Mouse (Mus musculus) megakaryocyte, adult 5-6 weeks (primary cell): ENCODE measurements around the gene Cacna2d1. TPM values are rescaled to one million over a fixed set of nuclear protein-coding genes. Genes with fewer than 3 reads are reported as not detected.

Experiments
- ATAC-seq: 2 replicates; pipeline ENCODE4 v1.8.0; 2016; ENCODE audit warnings: mild to moderate bottlenecking, inconsistent platforms; ENCODE audit not compliant: poor library complexity, severe bottlenecking
- total RNA-seq, 2 experiments: library from RNA; stranded (forward) in 1 of 2; stranded (reverse) in 1 of 2; fragments of 153-499, 151-499 nt in 1 of 2; fragments of 221-1000, 200-1000 nt in 1 of 2; gene quantifications; 2 replicates each; pipeline versions ENCODE4 v1.2.3 to v1.2.4; 2015 to 2017

Cacna2d1 gene
- total RNA-seq, 2 experiments from 2014 or later, result not detected

- no peak for ATAC-seq
Observed at GRCm38 (mm10) chr5:16135986-16136385, 201.5 kb downstream of the Cacna2d1 start.

- no peak for ATAC-seq
Observed at GRCm38 (mm10) chr5:16136839-16137238, 202.3 kb downstream of the Cacna2d1 start.

- ATAC-seq, result no peak
Observed at GRCm38 (mm10) chr5:16146602-16147001, 212.1 kb downstream of the Cacna2d1 start.

- ATAC-seq, result no peak
Observed at GRCm38 (mm10) chr5:16155375-16156284, 221.1 kb downstream of the Cacna2d1 start.

GRCm38 (mm10) chr5:16163270-16163669 is 228.8 kb downstream of the Cacna2d1 start:
- ATAC-seq, result no peak

- no peak for ATAC-seq
Observed at GRCm38 (mm10) chr5:16166117-16166867, 231.8 kb downstream of the Cacna2d1 start.

- ATAC-seq, result no peak
Observed at GRCm38 (mm10) chr5:16166868-16167267, 232.4 kb downstream of the Cacna2d1 start.

GRCm38 (mm10) chr5:16181041-16181440 is 246.6 kb downstream of the Cacna2d1 start:
- no peak for ATAC-seq

GRCm38 (mm10) chr5:16184064-16184463 is 249.6 kb downstream of the Cacna2d1 start:
- ATAC-seq, result no peak

- no peak for ATAC-seq
Observed at GRCm38 (mm10) chr5:16187931-16188330, 253.4 kb downstream of the Cacna2d1 start.

GRCm38 (mm10) chr5:16189878-16190277 is 255.4 kb downstream of the Cacna2d1 start:
- no peak for ATAC-seq

GRCm38 (mm10) chr5:16191165-16191564 is 256.7 kb downstream of the Cacna2d1 start:
- no peak for ATAC-seq

- ATAC-seq, result no peak
Observed at GRCm38 (mm10) chr5:16199816-16200215, 265.3 kb downstream of the Cacna2d1 start.

- no peak for ATAC-seq
Observed at GRCm38 (mm10) chr5:16221960-16222359, 287.5 kb downstream of the Cacna2d1 start.

GRCm38 (mm10) chr5:16225359-16225758 is 290.9 kb downstream of the Cacna2d1 start:
- ATAC-seq, result no peak

GRCm38 (mm10) chr5:16229384-16229783 is 294.9 kb downstream of the Cacna2d1 start:
- ATAC-seq, result no peak

- no peak for ATAC-seq
Observed at GRCm38 (mm10) chr5:16231477-16231876, 297.0 kb downstream of the Cacna2d1 start.

- ATAC-seq, result no peak
Observed at GRCm38 (mm10) chr5:16234891-16235290, 300.4 kb downstream of the Cacna2d1 start.

- no peak for ATAC-seq
Observed at GRCm38 (mm10) chr5:16235864-16236263, 301.4 kb downstream of the Cacna2d1 start.

GRCm38 (mm10) chr5:16236608-16237007 is 302.1 kb downstream of the Cacna2d1 start:
- ATAC-seq, result no peak

GRCm38 (mm10) chr5:16237972-16238371 is 303.5 kb downstream of the Cacna2d1 start:
- no peak for ATAC-seq

GRCm38 (mm10) chr5:16240255-16240654 is 305.8 kb downstream of the Cacna2d1 start:
- no peak for ATAC-seq
